ENCODE assay signal across 17 mouse cellular contexts in genomic region chr10:42572971-42573370, GRCm38 (mm10). TPM values are rescaled to one million over a fixed set of nuclear protein-coding genes. Genes with fewer than 3 reads are reported as not detected.
DNase-seq lines count a peak whose midpoint lies in the region; ATAC-seq and TF ChIP-seq lines count a peak whose summit lies in the region.
"Had no signal": no experiment of that assay in that cellular context is flagged by ENCODE, and none has a peak within 500 bp of the region (broad histone marks: within the 10 kb centered on the region; RNA-seq: fewer than 3 reads in every experiment).

No protein-coding gene starts in this region.

- WGBS in heart, embryonic 11.5 days (ENCODE audit: insufficient replicate concordance): 3% methylated on average over 15 of the region's 15 CpGs
- WGBS in embryonic facial prominence, embryonic 14.5 days: 7% methylated on average over 15 of the region's 15 CpGs
- WGBS in hindbrain, embryonic 13.5 days: 1% methylated on average over 15 of the region's 15 CpGs
- WGBS in midbrain, embryonic 15.5 days: 11% methylated on average over 15 of the region's 15 CpGs
- 5% methylated on average over 15 of the region's 15 CpGs for WGBS in lung, postnatal 0 days

- no peak overlapping the region for H3K9ac ChIP-seq in heart, embryonic 11.5 days (ENCODE audit: low read depth, low read length)
- H3K9ac ChIP-seq in embryonic facial prominence, embryonic 14.5 days (ENCODE audit: low read depth, low read length): no peak overlapping the region
- no peak overlapping the region for H3K9ac ChIP-seq in hindbrain, embryonic 13.5 days
- peak overlapping the region; percentile 9 for H3K9ac ChIP-seq in midbrain, embryonic 15.5 days
- no peak overlapping the region for H3K9ac ChIP-seq in lung, postnatal 0 days (replicated peaks; ENCODE audit: low read depth)
- H3K9ac ChIP-seq: embryonic facial prominence, embryonic 12.5 days had no signal

- intact Hi-C loops in heart, postnatal 10 days (cut with DNase I): no loop called here

- ATAC-seq in heart, embryonic 11.5 days (replicated peaks; ENCODE audit: insufficient number of reproducible peaks, low FRiP score, low TSS enrichment): no peak
- ATAC-seq in embryonic facial prominence, embryonic 14.5 days (ENCODE audit: low read depth): no peak
- ATAC-seq in hindbrain, embryonic 13.5 days (ENCODE audit: low FRiP score): no peak
- no peak for ATAC-seq in midbrain, embryonic 15.5 days (replicated peaks)
- no peak for ATAC-seq in lung, postnatal 0 days

- H3K27me3 ChIP-seq in heart, embryonic 11.5 days (ENCODE audit: control insufficient read depth, insufficient read depth, low read length): peaks cover 92% of the 10 kb centered on the region
- H3K27me3 ChIP-seq in embryonic facial prominence, embryonic 14.5 days (replicated peaks; ENCODE audit: control insufficient read depth, insufficient read depth, low read length): peaks cover 96% of the 10 kb centered on the region
- peaks cover 97% of the 10 kb centered on the region for H3K27me3 ChIP-seq in hindbrain, embryonic 13.5 days
- H3K27me3 ChIP-seq in midbrain, embryonic 15.5 days (replicated peaks): peaks cover 70% of the 10 kb centered on the region
- H3K27me3 ChIP-seq in lung, postnatal 0 days (replicated peaks; ENCODE audit: insufficient read depth, low read length): peaks cover 53% of the 10 kb centered on the region

- H3K4me2 ChIP-seq in heart, embryonic 11.5 days: 0 out of 2 replicates have a peak overlapping the region, but pooled peaks have one; percentile 4
- H3K4me2 ChIP-seq in embryonic facial prominence, embryonic 14.5 days (ENCODE audit: low read depth, low read length): 0 out of 2 replicates have a peak overlapping the region, but pooled peaks have one; percentile 3
- peak overlapping the region; percentile 15 for H3K4me2 ChIP-seq in hindbrain, embryonic 13.5 days
- H3K4me2 ChIP-seq in midbrain, embryonic 15.5 days: peak overlapping the region; percentile 59
- no peak overlapping the region for H3K4me2 ChIP-seq in lung, postnatal 0 days (replicated peaks; ENCODE audit: low read depth, low read length)
- H3K4me2 ChIP-seq: embryonic facial prominence, embryonic 12.5 days; liver, embryonic 11.5 days had no signal

- H3K36me3 ChIP-seq in heart, embryonic 11.5 days (ENCODE audit: control insufficient read depth, insufficient read depth, low read length): no peaks in the 10 kb centered on the region
- no peaks in the 10 kb centered on the region for H3K36me3 ChIP-seq in embryonic facial prominence, embryonic 14.5 days (ENCODE audit: control insufficient read depth, insufficient read depth, low read length)
- H3K36me3 ChIP-seq in hindbrain, embryonic 13.5 days: no peaks in the 10 kb centered on the region
- H3K36me3 ChIP-seq in midbrain, embryonic 15.5 days (replicated peaks): no peaks in the 10 kb centered on the region
- no peaks in the 10 kb centered on the region for H3K36me3 ChIP-seq in lung, postnatal 0 days (ENCODE audit: insufficient read depth, low read length)
- H3K36me3 ChIP-seq: embryonic facial prominence, embryonic 12.5 days had no signal

- no peak for TF ChIP-seq EP300 in lung, postnatal 0 days (IDR thresholded peaks at IDR 0.05)

- H3K27ac ChIP-seq in heart, embryonic 11.5 days (ENCODE audit: low read depth, low read length): no peak overlapping the region
- H3K27ac ChIP-seq in embryonic facial prominence, embryonic 14.5 days (replicated peaks; ENCODE audit: low read depth, low read length): no peak overlapping the region
- H3K27ac ChIP-seq in hindbrain, embryonic 13.5 days: no peak overlapping the region
- H3K27ac ChIP-seq in midbrain, embryonic 15.5 days: no peak overlapping the region
- H3K27ac ChIP-seq in lung, postnatal 0 days (ENCODE audit: low read length): no peak overlapping the region
- H3K27ac ChIP-seq: embryonic facial prominence, embryonic 12.5 days had no signal

- H3K9me3 ChIP-seq in heart, embryonic 11.5 days (replicated peaks; ENCODE audit: control insufficient read depth, low read length): no peaks in the 10 kb centered on the region
- no peaks in the 10 kb centered on the region for H3K9me3 ChIP-seq in embryonic facial prominence, embryonic 14.5 days (ENCODE audit: control insufficient read depth, low read length)
- no peaks in the 10 kb centered on the region; the same call in 1 of the 2 replicates for H3K9me3 ChIP-seq in hindbrain, embryonic 13.5 days
- no peaks in the 10 kb centered on the region for H3K9me3 ChIP-seq in midbrain, embryonic 15.5 days
- no peaks in the 10 kb centered on the region for H3K9me3 ChIP-seq in lung, postnatal 0 days (ENCODE audit: low read length)
- H3K9me3 ChIP-seq: embryonic facial prominence, embryonic 12.5 days had no signal

- no peaks in the 10 kb centered on the region for H3K4me1 ChIP-seq in heart, embryonic 11.5 days (ENCODE audit: control insufficient read depth, insufficient read depth, low read length)
- no peaks in the 10 kb centered on the region for H3K4me1 ChIP-seq in embryonic facial prominence, embryonic 14.5 days (ENCODE audit: control insufficient read depth, insufficient read depth, low read length)
- H3K4me1 ChIP-seq in hindbrain, embryonic 13.5 days (replicated peaks): peaks cover 8% of the 10 kb centered on the region
- H3K4me1 ChIP-seq in midbrain, embryonic 15.5 days: peaks cover 8% of the 10 kb centered on the region
- no peaks in the 10 kb centered on the region; the same call in 1 of the 2 replicates for H3K4me1 ChIP-seq in lung, postnatal 0 days (ENCODE audit: insufficient read depth, low read depth, low read length)
- H3K4me1 ChIP-seq: embryonic facial prominence, embryonic 12.5 days had no signal

- no peak for DNase-seq in heart, postnatal 10 days
- DNase-seq in embryonic facial prominence, embryonic 14.5 days (ENCODE audit: low spot score): no peak
- DNase-seq in lung, postnatal 4 days: no peak
- DNase-seq in lung, postnatal 0 days (ENCODE audit: low spot score): no peak
- no peak for DNase-seq in thymus, adult 18-20 months
- DNase-seq: adrenal gland, adult 2 months; kidney, adult 8-10 months; lung, postnatal 36 days; right cerebral cortex, postnatal 14 days had no signal

- no peak overlapping the region for H3K4me3 ChIP-seq in heart, embryonic 11.5 days (ENCODE audit: low read depth, low read length)
- peak overlapping the region; percentile 6; the same call in 1 of the 2 replicates for H3K4me3 ChIP-seq in embryonic facial prominence, embryonic 14.5 days (ENCODE audit: low read depth, low read length)
- H3K4me3 ChIP-seq in hindbrain, embryonic 13.5 days: no peak overlapping the region
- peak overlapping the region; percentile 32 for H3K4me3 ChIP-seq in midbrain, embryonic 15.5 days
- no peak overlapping the region for H3K4me3 ChIP-seq in lung, postnatal 0 days (ENCODE audit: low read depth, low read length)
- H3K4me3 ChIP-seq: embryonic facial prominence, embryonic 12.5 days had no signal

- TF ChIP-seq CTCF in lung, postnatal 0 days (IDR thresholded peaks at IDR 0.05): no peak

RNA-seq across cellular contexts. Expression of gene Nr2e1, which starts 10.5 kb away (rescaled TPM):
- 0.06 TPM in 1 of 2 replicates, not detected in the other for polyA plus RNA-seq in heart, embryonic 11.5 days (2014; fragmentation: Nextera tagmentation; extraction: Ambion mirVana)
- not detected for total RNA-seq in heart, postnatal 10 days (2021)
- polyA plus RNA-seq in embryonic facial prominence, embryonic 14.5 days (2014; fragmentation: Nextera tagmentation; extraction: Ambion mirVana): 1.4 and 1.8 TPM in 2 replicates
- 0.39 and 0.49 TPM in 2 replicates for polyA plus RNA-seq in hindbrain, embryonic 13.5 days (2015; fragmentation: Nextera tagmentation; extraction: Ambion mirVana)
- polyA plus RNA-seq in midbrain, embryonic 15.5 days (2015; fragmentation: Nextera tagmentation; extraction: Ambion mirVana): 5.3 and 6.5 TPM in 2 replicates
- polyA plus RNA-seq in lung, postnatal 0 days (2015; fragmentation: Nextera tagmentation; extraction: Ambion mirVana): not detected in 2 replicates
- total RNA-seq: adrenal gland, adult 2 months had no signal
- polyA plus RNA-seq: adrenal gland, adult 2 months; heart, embryonic 14.5 days; liver, embryonic 11.5 days; neural tube, embryonic 14.5 days; stomach, embryonic 16.5 days had no signal

RNA-seq across cellular contexts. Expression of gene Ostm1, which starts 10.7 kb away (rescaled TPM):
- polyA plus RNA-seq in heart, embryonic 11.5 days (2014; fragmentation: Nextera tagmentation; extraction: Ambion mirVana): 27.1 and 28.2 TPM in 2 replicates
- 10 to 100 TPM; 19.6 to 20.1 TPM for total RNA-seq in heart, postnatal 10 days (2021)
- polyA plus RNA-seq in embryonic facial prominence, embryonic 14.5 days (2014; fragmentation: Nextera tagmentation; extraction: Ambion mirVana): 13.0 and 13.8 TPM in 2 replicates
- 32.0 and 32.2 TPM in 2 replicates for polyA plus RNA-seq in hindbrain, embryonic 13.5 days (2015; fragmentation: Nextera tagmentation; extraction: Ambion mirVana)
- 37.2 and 39.7 TPM in 2 replicates for polyA plus RNA-seq in midbrain, embryonic 15.5 days (2015; fragmentation: Nextera tagmentation; extraction: Ambion mirVana)
- polyA plus RNA-seq in lung, postnatal 0 days (2015; fragmentation: Nextera tagmentation; extraction: Ambion mirVana): 23.0 and 23.9 TPM in 2 replicates

Comparison
In these comparisons a context has a peak if more than half of its experiments do, and no peak if none do; other contexts are left out.
1. H3K4me3 ChIP-seq: peak in embryonic facial prominence, embryonic 14.5 days (single experiment) and midbrain, embryonic 15.5 days (single experiment); none in heart, embryonic 11.5 days (single experiment), hindbrain, embryonic 13.5 days (single experiment) and lung, postnatal 0 days (single experiment).